Mouse (Mus musculus): ENCODE data around the gene Krtap6-2. TPM values are rescaled to one million over a fixed set of nuclear protein-coding genes. Genes with fewer than 3 reads are reported as not detected.

The Krtap6-2 gene
- not detected in 2 replicates for polyA plus RNA-seq (2015; fragmentation: Nextera tagmentation; extraction: Ambion mirVana)

GRCm38 (mm10) chr16:89420011-89420410, at the start of gene Krtap6-2:
Krtap6-2 (minus strand) TSS chr16:89420111.
- H3K4me2 ChIP-seq (ENCODE audit: low read depth, low read length) = no peak within 1 kb of the TSS
- no peak within 1 kb of the TSS for H3K27ac ChIP-seq (ENCODE audit: low read depth)
- DNase-seq = no peak
- no peaks in the 10 kb centered on the region for H3K9me3 ChIP-seq (ENCODE audit: low read length)
- no peaks in the 10 kb centered on the region for H3K27me3 ChIP-seq (ENCODE audit: insufficient read depth, low read length)
- H3K4me1 ChIP-seq (ENCODE audit: insufficient read depth) = no peaks in the 10 kb centered on the region
- WGBS (ENCODE audit: insufficient replicate concordance) = 80% methylated on average over 3 of the region's 3 CpGs
- H3K36me3 ChIP-seq (replicated peaks; ENCODE audit: insufficient read depth, low read length) = no peaks in the 10 kb centered on the region
- TF ChIP-seq EP300 (IDR thresholded peaks at IDR 0.05; ENCODE audit: low read depth) (no peak), CTCF (IDR thresholded peaks at IDR 0.05; ENCODE audit: low read depth) (no peak)
- no peak within 1 kb of the TSS for H3K9ac ChIP-seq (replicated peaks)
- no peak within 1 kb of the TSS for H3K4me3 ChIP-seq (ENCODE audit: low read depth, low read length)
- ATAC-seq = no peak

- Histone ChIP-seq H3K9ac (replicated peaks) (no peak overlapping the region), H3K27me3 (ENCODE audit: insufficient read depth, low read length) (no peaks in the 10 kb centered on the region)
Observed at GRCm38 (mm10) chr16:89461189-89461588, 41.3 kb upstream of the Krtap6-2 start.

GRCm38 (mm10) chr16:89429586-89429985, 9.7 kb upstream of the Krtap6-2 start:
- WGBS (ENCODE audit: insufficient replicate concordance) = 72% methylated on average over 2 of the region's 2 CpGs

More at GRCm38 (mm10) chr16:89461189-89461588, 41.3 kb upstream of the Krtap6-2 start:
- H3K4me3 ChIP-seq (ENCODE audit: low read depth, low read length) = no peak overlapping the region
- no peaks in the 10 kb centered on the region for H3K9me3 ChIP-seq (ENCODE audit: low read length)
- no peak overlapping the region for H3K27ac ChIP-seq (ENCODE audit: low read depth)
- TF ChIP-seq CTCF (IDR thresholded peaks at IDR 0.05; ENCODE audit: low read depth) (no peak), EP300 (IDR thresholded peaks at IDR 0.05; ENCODE audit: low read depth) (no peak)
- H3K4me1 ChIP-seq (ENCODE audit: insufficient read depth) = no peaks in the 10 kb centered on the region
- ATAC-seq (no peak), DNase-seq (no peak)
- 73% methylated on average over 5 of the region's 5 CpGs for WGBS (ENCODE audit: insufficient replicate concordance)
- no peaks in the 10 kb centered on the region for H3K36me3 ChIP-seq (replicated peaks; ENCODE audit: insufficient read depth, low read length)
- H3K4me2 ChIP-seq (ENCODE audit: low read depth, low read length) = no peak overlapping the region

GRCm38 (mm10) chr16:89425310-89425709, 5.4 kb upstream of the Krtap6-2 start:
- no peak overlapping the region for H3K4me3 ChIP-seq (ENCODE audit: low read depth, low read length)
- no peaks in the 10 kb centered on the region for H3K27me3 ChIP-seq (ENCODE audit: insufficient read depth, low read length)
- H3K27ac ChIP-seq (ENCODE audit: low read depth) = no peak overlapping the region
- H3K4me1 ChIP-seq (ENCODE audit: insufficient read depth) = no peaks in the 10 kb centered on the region
- H3K9me3 ChIP-seq (ENCODE audit: low read length) = no peaks in the 10 kb centered on the region
- H3K9ac ChIP-seq (replicated peaks) = no peak overlapping the region
- DNase-seq = no peak
- TF ChIP-seq CTCF (IDR thresholded peaks at IDR 0.05; ENCODE audit: low read depth) (no peak), EP300 (IDR thresholded peaks at IDR 0.05; ENCODE audit: low read depth) (no peak)
- no peaks in the 10 kb centered on the region for H3K36me3 ChIP-seq (replicated peaks; ENCODE audit: insufficient read depth, low read length)
- no peak for ATAC-seq
- no peak overlapping the region for H3K4me2 ChIP-seq (ENCODE audit: low read depth, low read length)
- WGBS (ENCODE audit: insufficient replicate concordance) = 72% methylated on average over 5 of the region's 5 CpGs

More at GRCm38 (mm10) chr16:89429586-89429985, 9.7 kb upstream of the Krtap6-2 start:
- Histone ChIP-seq H3K9me3 (ENCODE audit: low read length) (no peaks in the 10 kb centered on the region), H3K27me3 (ENCODE audit: insufficient read depth, low read length) (no peaks in the 10 kb centered on the region), H3K9ac (replicated peaks) (no peak overlapping the region), H3K4me2 (ENCODE audit: low read depth, low read length) (no peak overlapping the region), H3K4me1 (ENCODE audit: insufficient read depth) (no peaks in the 10 kb centered on the region), H3K4me3 (ENCODE audit: low read depth, low read length) (no peak overlapping the region), H3K27ac (ENCODE audit: low read depth) (no peak overlapping the region), H3K36me3 (replicated peaks; ENCODE audit: insufficient read depth, low read length) (no peaks in the 10 kb centered on the region)
- ATAC-seq (no peak), DNase-seq (no peak)
- TF ChIP-seq EP300 (IDR thresholded peaks at IDR 0.05; ENCODE audit: low read depth) (no peak), CTCF (IDR thresholded peaks at IDR 0.05; ENCODE audit: low read depth) (no peak)

GRCm38 (mm10) chr16:89416311-89416710, 3.6 kb downstream of the Krtap6-2 start:
- Histone ChIP-seq H3K27me3 (ENCODE audit: insufficient read depth, low read length) (no peaks in the 10 kb centered on the region), H3K4me1 (ENCODE audit: insufficient read depth) (no peaks in the 10 kb centered on the region), H3K27ac (ENCODE audit: low read depth) (no peak overlapping the region), H3K9me3 (ENCODE audit: low read length) (no peaks in the 10 kb centered on the region; the same call in 1 of the 2 replicates), H3K9ac (replicated peaks) (no peak overlapping the region), H3K4me2 (ENCODE audit: low read depth, low read length) (no peak overlapping the region), H3K36me3 (replicated peaks; ENCODE audit: insufficient read depth, low read length) (no peaks in the 10 kb centered on the region), H3K4me3 (ENCODE audit: low read depth, low read length) (no peak overlapping the region)
- no peak for ATAC-seq
- 75% methylated on average over 3 of the region's 3 CpGs for WGBS (ENCODE audit: insufficient replicate concordance)
- no peak for TF ChIP-seq CTCF (IDR thresholded peaks at IDR 0.05; ENCODE audit: low read depth)
- TF ChIP-seq EP300 (IDR thresholded peaks at IDR 0.05; ENCODE audit: low read depth) = no peak
- DNase-seq = no peak

GRCm38 (mm10) chr16:89410345-89411068, 9.4 kb downstream of the Krtap6-2 start:
- Histone ChIP-seq H3K4me1 (ENCODE audit: insufficient read depth) (no peaks in the 10 kb centered on the region), H3K36me3 (replicated peaks; ENCODE audit: insufficient read depth, low read length) (no peaks in the 10 kb centered on the region), H3K4me2 (ENCODE audit: low read depth, low read length) (no peak overlapping the region), H3K4me3 (ENCODE audit: low read depth, low read length) (no peak overlapping the region), H3K9ac (replicated peaks) (no peak overlapping the region), H3K27me3 (ENCODE audit: insufficient read depth, low read length) (no peaks in the 10 kb centered on the region), H3K27ac (ENCODE audit: low read depth) (no peak overlapping the region), H3K9me3 (ENCODE audit: low read length) (no peaks in the 10 kb centered on the region; the same call in 1 of the 2 replicates)
- no peak for ATAC-seq
- no peak for DNase-seq
- TF ChIP-seq CTCF (IDR thresholded peaks at IDR 0.05; ENCODE audit: low read depth) = no peak
- no peak for TF ChIP-seq EP300 (IDR thresholded peaks at IDR 0.05; ENCODE audit: low read depth)
- WGBS (ENCODE audit: insufficient replicate concordance) = 69% methylated on average over 5 of the region's 5 CpGs

All from liver, postnatal 0 days (tissue).